Mouse (Mus musculus): Measurements from ENCODE around the gene 4931422A03Rik.
"Not testable (repeated sequence)": the region's sequence is repeated elsewhere in the genome, so short reads cannot be mapped to it uniquely, and the experiment has no call there.

GRCm38 (mm10) chr2:104065526-104065925, 37.4 kb upstream of the 4931422A03Rik start, which contains the start of gene Gm10912:
- TF ChIP-seq MYB (IDR thresholded peaks at IDR 0.05; ENCODE audit: low read depth, low read length); POLR2A (IDR thresholded peaks at IDR 0.05; ENCODE audit: control insufficient read depth in 1 of 2, insufficient read depth in 1 of 2, low read depth in 1 of 2, low read length in 2 of 2, poor library complexity in 1 of 2); EP300 (IDR thresholded peaks at IDR 0.05; ENCODE audit: low read depth in 1 of 2, low read length in 2 of 2); MAZ (IDR thresholded peaks at IDR 0.05; ENCODE audit: low read depth, low read length); RAD21 (IDR thresholded peaks at IDR 0.05; ENCODE audit: low read depth, low read length); KAT2A (conservative IDR thresholded peaks at IDR 0.05; ENCODE audit: low read depth, low read length); MAFK (IDR thresholded peaks at IDR 0.05; ENCODE audit: borderline replicate concordance, low read depth, low read length); USF1 (IDR thresholded peaks at IDR 0.05; ENCODE audit: low read depth, low read length); POLR2AphosphoS5 (IDR thresholded peaks at IDR 0.05; ENCODE audit: borderline replicate concordance, low read depth, low read length): not testable (repeated sequence)
- TF ChIP-seq ZNF384 (IDR thresholded peaks at IDR 0.05; ENCODE audit: low read depth, low read length): 0 out of 2 replicates have a peak, but pooled peaks have one; percentile 13
